Mouse (Mus musculus): ENCODE data around the gene Thra. TPM values are rescaled to one million over a fixed set of nuclear protein-coding genes. Genes with fewer than 3 reads are reported as not detected.
"Not testable (repeated sequence)": the region's sequence is repeated elsewhere in the genome, so short reads cannot be mapped to it uniquely, and the experiment has no call there.

Thra gene
- total RNA-seq, 2 experiments from 2014 or later = 69.2 to 91.7 TPM

DNA sequence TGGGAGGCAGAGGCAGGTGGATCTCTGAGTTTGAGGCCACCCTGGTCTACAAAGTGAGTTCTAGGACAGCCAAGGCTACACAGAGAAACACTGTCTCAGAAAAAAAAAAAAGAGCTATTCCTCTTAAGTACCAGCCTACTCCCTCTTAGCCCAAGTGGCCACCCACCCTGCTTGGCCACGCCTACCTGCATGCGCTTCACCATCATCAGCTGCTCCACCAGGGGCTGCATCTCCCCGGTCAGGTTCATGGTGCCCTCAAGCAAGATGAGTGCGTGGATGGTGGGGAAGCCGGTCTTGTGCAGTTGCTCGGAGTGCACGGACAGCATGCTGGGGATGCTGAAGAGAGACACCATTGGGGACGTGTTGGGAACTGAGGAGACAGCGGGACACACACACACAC lies 24.5 kb upstream of the Thra start:
- no peak for DNase-seq

DNA sequence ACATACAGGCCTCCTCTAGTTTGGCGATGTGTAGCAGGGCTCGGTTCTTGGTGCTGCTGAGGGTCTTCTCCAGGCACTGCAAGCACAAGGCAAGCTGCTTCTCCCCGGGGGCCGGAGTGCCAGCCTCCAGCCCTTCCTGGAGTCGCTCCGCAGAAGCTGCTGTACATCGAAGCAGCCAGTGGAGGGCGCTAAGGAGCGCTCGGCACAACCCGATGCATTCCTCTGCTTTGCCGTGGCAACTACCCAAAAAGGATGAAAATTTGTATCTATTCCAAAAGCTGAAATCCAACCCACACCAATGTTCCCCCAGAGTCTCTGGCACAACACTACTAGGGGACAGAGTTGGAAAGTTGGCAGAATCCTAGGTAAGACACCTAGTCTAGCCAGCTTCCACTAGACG lies 22.5 kb upstream of the Thra start:
- peak; percentile 78 to 86 for DNase-seq

GRCm38 (mm10) chr11:98720756-98721155 lies 19.7 kb upstream of the Thra start:
- no peak for DNase-seq

GRCm38 (mm10) chr11:98721458-98722226 lies 18.8 kb upstream of the Thra start:
- peak; percentile 50 to 65 for DNase-seq

- no peak for DNase-seq
Measured at GRCm38 (mm10) chr11:98723098-98723497, 17.3 kb upstream of the Thra start.

DNA sequence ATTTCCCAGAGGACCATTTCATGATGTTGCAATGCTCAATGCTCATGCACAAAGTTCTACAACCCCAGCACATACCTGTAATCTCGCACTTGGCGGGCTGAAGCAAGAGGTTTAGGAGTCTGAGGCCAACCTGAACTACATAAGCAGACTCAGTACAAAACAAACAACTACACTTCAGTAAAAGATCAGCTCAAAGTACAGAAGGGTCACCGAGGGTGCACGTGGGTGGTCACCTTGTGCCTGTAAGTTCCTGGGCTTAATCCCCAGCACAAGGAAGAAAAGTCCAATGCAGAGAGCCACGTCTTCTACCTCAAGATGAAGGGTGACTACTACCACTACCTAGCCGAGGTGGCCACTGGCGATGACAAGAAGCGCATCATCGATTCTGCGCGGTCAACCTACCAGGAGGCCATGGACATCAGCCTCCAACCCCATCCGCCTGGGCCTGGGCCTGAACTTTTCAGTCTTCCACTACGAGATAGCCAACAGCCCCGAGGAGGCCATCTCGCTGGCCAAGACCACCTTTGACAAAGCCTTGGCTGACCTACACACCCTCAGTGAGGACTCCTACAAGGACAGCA lies 14.4 kb upstream of the Thra start:
- no peak for DNase-seq

- peak; percentile 85 to 87 for DNase-seq
Measured at GRCm38 (mm10) chr11:98729119-98729588, 11.3 kb upstream of the Thra start, which contains the start of gene Med24. Gene Med24, minus strand, starts transcription at chr11:98729435.

GRCm38 (mm10) chr11:98730727-98731126 lies 9.7 kb upstream of the Thra start:
- DNase-seq = no peak

GRCm38 (mm10) chr11:98731134-98731533 lies 9.3 kb upstream of the Thra start:
- DNase-seq = peak; percentile 61 to 66

- no peak for DNase-seq
Measured at GRCm38 (mm10) chr11:98734020-98734419, 6.4 kb upstream of the Thra start.

- no peak for DNase-seq
Measured at GRCm38 (mm10) chr11:98735111-98735510, 5.3 kb upstream of the Thra start.

GRCm38 (mm10) chr11:98736176-98736575 lies 4.3 kb upstream of the Thra start:
- no peak for DNase-seq

DNA sequence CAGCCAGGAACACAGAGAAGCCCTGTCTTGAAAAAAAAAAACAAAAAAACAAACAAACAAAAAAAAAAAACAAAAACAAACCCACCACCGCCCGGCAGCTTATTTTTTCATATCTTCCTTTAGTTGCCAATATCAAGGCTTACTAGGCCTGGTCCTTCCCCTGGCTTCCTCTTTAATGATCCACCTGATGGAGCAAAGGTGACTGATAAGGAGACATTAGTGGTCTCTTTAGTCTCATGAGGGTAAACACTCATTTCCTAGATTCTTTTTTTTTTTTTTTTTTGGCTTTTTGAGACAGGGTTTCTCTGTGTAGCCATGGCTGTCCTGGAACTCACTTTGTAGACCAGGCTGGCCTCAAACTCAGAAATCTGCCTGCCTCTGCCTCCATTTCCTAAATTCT lies 3.2 kb upstream of the Thra start:
- DNase-seq = not testable (repeated sequence)

- DNase-seq = no peak
Measured at GRCm38 (mm10) chr11:98738428-98738911, 2.0 kb upstream of the Thra start.

GRCm38 (mm10) chr11:98738925-98739324 lies 1.5 kb upstream of the Thra start:
- no peak for DNase-seq

- no peak for DNase-seq
Measured at GRCm38 (mm10) chr11:98740026-98740392, 429 bp upstream of the Thra start.

GRCm38 (mm10) chr11:98741051-98741620 lies 698 bp downstream of the Thra start:
- DNase-seq = no peak

DNA sequence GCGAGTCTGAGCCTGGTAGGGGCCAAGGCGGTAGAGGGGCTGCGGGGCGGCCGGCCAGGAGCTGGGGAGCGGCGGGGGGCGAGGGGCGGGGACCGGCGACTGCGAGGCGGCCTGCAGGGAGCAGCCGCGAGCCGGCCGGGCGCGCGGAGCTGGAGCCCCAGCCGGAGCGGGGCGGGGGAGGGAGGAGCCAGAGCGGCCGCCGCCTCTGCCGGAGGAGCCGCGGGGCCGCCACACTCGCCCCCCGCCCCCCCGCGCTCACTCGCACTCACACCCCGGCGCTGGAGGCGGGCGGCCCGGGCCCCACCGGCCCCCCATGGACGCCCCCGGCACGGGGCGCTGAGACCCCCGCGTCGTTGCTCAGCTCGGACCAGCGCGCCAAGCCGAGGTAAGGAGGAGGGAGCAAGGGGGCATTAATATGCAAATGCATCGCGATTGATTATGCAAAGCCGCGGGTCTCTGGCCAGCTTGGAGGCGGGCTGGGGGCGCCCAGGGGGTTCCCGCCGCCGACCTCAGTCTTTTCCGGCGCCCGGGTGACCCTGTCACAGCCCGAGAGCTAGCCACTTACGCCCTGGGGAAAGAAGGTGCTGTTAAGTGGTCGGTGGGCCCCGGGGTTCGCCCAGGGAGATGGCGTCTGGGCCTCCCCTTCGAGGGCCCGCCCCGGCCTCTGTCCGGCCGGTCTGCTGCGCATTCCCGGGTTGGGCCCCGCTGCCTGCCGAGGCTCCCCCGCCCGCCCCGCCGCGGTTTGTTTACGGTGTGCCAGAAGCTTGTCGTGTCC lies 1.4 kb downstream of the Thra start:
- DNase-seq = peak; percentile 89 to 95

DNA sequence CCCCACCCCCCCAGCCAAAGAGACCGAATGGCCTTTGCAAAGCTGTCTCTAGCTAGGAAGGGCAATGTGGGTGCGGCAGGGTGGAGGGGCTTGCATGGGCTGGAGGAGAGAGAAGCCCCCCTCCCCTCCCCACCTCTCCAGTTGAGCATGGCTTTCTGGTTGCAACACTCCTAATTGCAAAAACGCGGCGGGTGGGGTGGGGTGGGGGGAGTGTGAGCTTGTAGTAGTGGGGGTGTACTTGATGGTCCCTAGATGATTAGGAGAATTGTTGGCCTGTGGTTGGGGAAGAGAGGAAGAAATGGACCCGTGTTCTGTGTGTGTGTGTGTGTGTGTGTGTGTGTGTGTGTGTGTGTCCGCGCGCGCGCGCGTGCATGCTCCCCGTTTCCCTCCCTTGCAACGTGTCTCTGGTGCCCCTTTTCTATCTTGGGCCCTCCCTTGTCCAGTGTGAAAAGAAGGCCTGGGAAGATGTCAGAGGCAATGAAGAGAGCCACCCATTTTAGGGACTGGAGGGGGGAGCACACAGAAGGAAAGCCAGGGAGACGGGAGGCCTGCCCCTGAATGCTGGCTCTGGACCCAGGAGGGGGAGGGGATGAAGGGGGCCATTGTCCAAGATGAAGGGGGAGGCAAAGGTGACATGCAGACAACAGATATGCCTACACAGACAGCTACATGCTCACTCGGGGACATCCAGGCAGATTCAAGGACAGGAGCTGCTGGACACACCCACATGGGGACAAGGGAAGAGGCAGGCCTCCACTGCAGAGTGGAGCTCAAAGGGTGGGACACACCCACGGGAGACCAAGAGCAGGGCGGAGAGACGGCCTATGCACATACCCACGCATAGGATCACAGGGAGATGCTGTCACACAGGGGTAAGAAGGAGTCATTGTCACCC lies 2.2 kb downstream of the Thra start:
- peak; percentile 67 to 69 for DNase-seq

DNA sequence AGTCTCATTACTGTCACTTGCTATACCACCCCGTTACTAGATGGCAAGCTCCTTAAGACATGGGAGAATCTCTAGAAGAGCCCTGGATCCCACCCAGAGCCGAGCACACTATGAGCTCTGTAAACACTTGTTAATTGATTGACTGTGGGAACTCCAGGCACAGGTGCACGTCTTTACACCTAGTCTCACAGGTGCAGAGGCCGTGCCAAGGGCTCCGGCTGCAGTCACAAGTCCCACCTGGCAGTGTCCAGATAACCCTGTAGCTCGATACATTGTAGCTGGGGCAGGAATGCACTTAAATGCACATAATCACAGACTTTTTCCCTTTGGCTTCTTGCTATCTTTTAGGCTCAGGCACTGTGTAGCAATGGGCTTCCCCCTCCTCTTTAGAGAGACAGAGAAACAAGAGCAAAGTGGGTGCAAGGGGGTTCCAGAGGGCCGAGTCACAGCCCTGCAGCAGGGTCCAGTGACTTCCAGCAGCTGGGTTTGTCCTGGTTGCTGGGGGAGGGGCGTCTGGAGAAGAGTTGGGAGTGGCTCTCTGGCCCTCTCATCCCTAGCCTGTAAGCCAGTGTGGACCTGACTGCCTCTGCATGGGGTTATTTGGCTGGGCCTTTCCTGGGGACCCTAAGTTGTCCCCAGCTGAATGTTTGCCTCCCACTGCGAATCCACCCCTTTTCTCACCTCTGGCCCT lies 3.4 kb downstream of the Thra start:
- DNase-seq = peak; percentile 51 to 73

Measured in adrenal gland, postnatal 36 days (tissue).